In the genomic region with DNA sequence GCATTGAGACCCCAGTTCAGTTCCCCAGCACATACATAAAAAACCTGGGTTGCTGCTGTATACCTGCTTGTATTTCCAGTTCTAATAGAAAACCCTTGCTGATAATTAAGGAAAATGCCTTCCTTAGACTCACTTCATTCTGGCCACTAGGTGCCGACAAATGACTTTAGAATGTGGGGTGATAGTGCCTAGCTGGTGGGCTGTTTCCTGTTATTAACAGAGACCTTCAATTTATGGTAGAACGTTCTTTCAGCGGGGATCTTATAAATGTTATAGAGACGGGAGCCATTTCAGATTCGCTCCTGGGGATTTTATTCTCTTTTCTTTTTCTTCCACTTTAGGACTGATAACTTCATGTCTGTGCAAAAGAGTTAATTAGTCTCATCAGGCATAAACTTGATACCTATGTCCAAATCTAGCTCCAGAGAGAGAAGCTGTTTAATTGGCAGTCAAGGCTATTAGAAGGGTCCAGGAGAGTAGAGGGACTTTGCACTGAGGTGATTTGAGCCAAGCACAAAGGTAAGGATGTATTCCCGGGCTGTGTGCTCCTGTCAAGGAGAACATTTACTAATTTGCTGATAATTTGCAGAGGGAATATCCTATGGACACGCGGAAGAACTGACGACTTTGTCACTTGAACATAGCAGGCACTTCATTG, we compare ENCODE assay signal across 9 mouse cellular contexts. TPM values are rescaled to one million over a fixed set of nuclear protein-coding genes. Genes with fewer than 3 reads are reported as not detected.
DNase-seq lines count a peak whose midpoint lies in the region; ATAC-seq and TF ChIP-seq lines count a peak whose summit lies in the region.
"Had no signal": no experiment of that assay in that cellular context is flagged by ENCODE, and none has a peak within 500 bp of the region (broad histone marks: within the 10 kb centered on the region; RNA-seq: fewer than 3 reads in every experiment).

No protein-coding gene starts in this region.

- no peak overlapping the region for H3K9ac ChIP-seq in forebrain, postnatal 0 days
- H3K9ac ChIP-seq in kidney, embryonic 15.5 days, result no peak overlapping the region
- H3K9ac ChIP-seq: heart, embryonic 13.5 days had no signal

- H3K4me3 ChIP-seq in forebrain, postnatal 0 days (ENCODE audit: low read depth, low read length), result no peak overlapping the region
- H3K4me3 ChIP-seq in kidney, embryonic 15.5 days (replicated peaks), result no peak overlapping the region
- H3K4me3 ChIP-seq: heart, embryonic 13.5 days had no signal

- H3K4me1 ChIP-seq in forebrain, postnatal 0 days (ENCODE audit: insufficient read depth), result no peaks in the 10 kb centered on the region
- H3K4me1 ChIP-seq in kidney, embryonic 15.5 days, result no peaks in the 10 kb centered on the region; the same call in 1 of the 2 replicates
- H3K4me1 ChIP-seq: heart, embryonic 13.5 days had no signal

- no peak overlapping the region for H3K4me2 ChIP-seq in forebrain, postnatal 0 days (ENCODE audit: low read depth)
- H3K4me2 ChIP-seq in kidney, embryonic 15.5 days, result 0 out of 2 replicates have a peak overlapping the region, but pooled peaks have one; percentile 17
- H3K4me2 ChIP-seq: heart, embryonic 13.5 days had no signal

- no peaks in the 10 kb centered on the region for H3K27me3 ChIP-seq in forebrain, postnatal 0 days (ENCODE audit: insufficient read depth, low read length)
- H3K27me3 ChIP-seq in kidney, embryonic 15.5 days, result no peaks in the 10 kb centered on the region
- H3K27me3 ChIP-seq: heart, embryonic 13.5 days had no signal

- no peaks in the 10 kb centered on the region for H3K9me3 ChIP-seq in forebrain, postnatal 0 days (ENCODE audit: low read length)
- H3K9me3 ChIP-seq in kidney, embryonic 15.5 days (replicated peaks), result no peaks in the 10 kb centered on the region
- H3K9me3 ChIP-seq: heart, embryonic 13.5 days had no signal

- WGBS in forebrain, postnatal 0 days, result 41% methylated on average over 9 of the region's 9 CpGs
- WGBS in kidney, embryonic 15.5 days, result 42% methylated on average over 9 of the region's 9 CpGs

- no peak overlapping the region for H3K27ac ChIP-seq in forebrain, postnatal 0 days (ENCODE audit: low read depth, low read length)
- H3K27ac ChIP-seq in kidney, embryonic 15.5 days, result no peak overlapping the region
- H3K27ac ChIP-seq: heart, embryonic 13.5 days had no signal

- intact Hi-C loops in heart, postnatal 25 days (cut with DNase I), result loop anchor here (2.0 to 10.0 kb wide), 3 partner anchors 388 to 1608 kb away; a partner anchor contains a TSS

- peak; percentile 83 for ATAC-seq in forebrain, postnatal 0 days
- peak; percentile 74 for ATAC-seq in kidney, embryonic 15.5 days (replicated peaks; ENCODE audit: low FRiP score)

- no peaks in the 10 kb centered on the region for H3K36me3 ChIP-seq in forebrain, postnatal 0 days (ENCODE audit: insufficient read depth)
- no peaks in the 10 kb centered on the region for H3K36me3 ChIP-seq in kidney, embryonic 15.5 days
- H3K36me3 ChIP-seq: heart, embryonic 13.5 days had no signal

- peak; percentile 93 for TF ChIP-seq CTCF in forebrain, postnatal 0 days (IDR thresholded peaks at IDR 0.05; ENCODE audit: low read depth)

- DNase-seq in heart, adult 18-20 months, result peak; percentile 22 to 68
- no peak for DNase-seq in heart, postnatal 25 days (ENCODE audit: low spot score)
- DNase-seq in B cell, adult 2 months, result peak; percentile 56 to 67
- peak; percentile 35 for DNase-seq in c-Kit-positive CD71-negative TER-119-negative erythroid progenitor cells, embryonic 14.5 days (ENCODE audit: low read depth)
- peak; percentile 89 for DNase-seq in forebrain, postnatal 0 days
- peak; percentile 73 for DNase-seq in lung, postnatal 10 days
- peak; percentile 51 for DNase-seq in right cerebral cortex, postnatal 4 days

RNA-seq across cellular contexts. Expression of a gene that starts 10.2 kb away (rescaled TPM):
- total RNA-seq in heart, adult 18-20 months (2021), result 100 to 1,000 TPM; 159 to 180 TPM
- 100 to 1,000 TPM; 161 to 168 TPM for total RNA-seq in heart, postnatal 25 days (2021)
- 60.0 and 60.9 TPM in 2 replicates for total RNA-seq in forebrain, postnatal 0 days (2014; rRNA removed)
- polyA plus RNA-seq in forebrain, postnatal 0 days (2015; fragmentation: Nextera tagmentation; extraction: Ambion mirVana), result 132 and 142 TPM in 2 replicates
- 154 and 159 TPM in 2 replicates for polyA plus RNA-seq in kidney, embryonic 15.5 days (2015; fragmentation: Nextera tagmentation; extraction: Ambion mirVana)
